Mouse (Mus musculus) stomach, adult 2 months (tissue): ENCODE results near the gene Ndufc2. TPM values are rescaled to one million over a fixed set of nuclear protein-coding genes. Genes with fewer than 3 reads are reported as not detected.

Source experiments
- polyA plus RNA-seq: library from polyadenylated mRNA; depleted of rRNA; stranded (reverse); fragments of >200 nt; gene quantifications from 2 replicates; pipeline ENCODE4 v1.2.3, GENCODE M21; 2012; rRNA removed

Gene Ndufc2
- polyA plus RNA-seq: 68.5 and 78.2 TPM in 2 replicates

DNA sequence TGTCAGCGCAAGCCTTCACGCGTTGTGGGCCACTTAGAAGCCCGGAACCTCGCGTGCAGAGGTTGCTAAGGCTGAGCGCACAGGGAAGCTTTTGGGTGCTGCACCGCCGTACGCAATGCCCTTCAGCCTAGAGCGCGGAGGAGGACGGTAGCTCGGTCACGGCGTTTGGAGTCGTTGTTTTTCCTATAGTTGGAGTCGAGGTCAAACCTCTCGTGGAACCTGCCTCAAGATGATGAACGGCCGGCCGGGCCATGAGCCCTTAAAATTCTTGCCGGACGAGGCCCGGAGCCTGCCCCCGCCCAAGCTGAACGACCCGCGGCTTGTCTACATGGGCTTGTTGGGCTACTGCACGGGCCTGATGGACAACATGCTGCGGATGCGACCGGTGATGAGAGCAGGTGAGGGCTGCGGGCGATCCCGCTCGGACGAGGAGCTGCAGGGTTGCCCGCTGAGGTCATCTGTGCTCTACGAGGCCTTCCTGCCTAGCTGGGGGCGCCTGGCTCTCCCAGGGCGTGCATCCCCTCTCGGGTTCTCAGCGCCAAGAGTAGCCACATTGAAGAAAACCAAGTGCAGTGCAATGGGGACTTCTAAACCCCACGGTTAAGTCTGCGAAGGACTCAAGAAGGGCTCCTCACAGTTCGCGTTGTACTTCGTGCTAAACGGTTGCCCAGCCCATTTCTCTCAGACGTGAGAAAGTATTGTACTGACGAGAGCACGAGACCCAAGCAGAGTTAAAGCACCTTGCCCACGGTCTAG, at the start of gene Ndufc2:
TSS of gene Ndufc2 (plus strand) at position 44 of the 756 bp plus-strand sequence.

GRCm38 (mm10) chr7:97416906-97417777, 17.3 kb downstream of the Ndufc2 start, which contains the start of gene Thrsp:
Gene Thrsp, minus strand, starts transcription at chr7:97417730.

GRCm38 (mm10) chr7:97451023-97451422, 51.2 kb downstream of the Ndufc2 start, which contains the start of gene Kctd14:
Gene Kctd14, plus strand, starts transcription at chr7:97451323.

Other genes starting within 250 kb of the Ndufc2 start
- 2.8 and 3.4 TPM in 2 replicates for gene Usp35, start 68.0 kb upstream of the Ndufc2 start, polyA plus RNA-seq
- gene Kctd21, start 67.7 kb upstream of the Ndufc2 start, polyA plus RNA-seq: 1.5 and 3.1 TPM in 2 replicates
- 2.7 and 4.0 TPM in 2 replicates for gene Alg8, start 28.4 kb upstream of the Ndufc2 start, polyA plus RNA-seq
- gene Thrsp, start 17.7 kb downstream of the Ndufc2 start, polyA plus RNA-seq: 4.2 and 8.2 TPM in 2 replicates
- 6.6 and 7.3 TPM in 2 replicates for gene Kctd14, start 51.3 kb downstream of the Ndufc2 start, polyA plus RNA-seq
- gene Ints4, start 81.0 kb downstream of the Ndufc2 start, polyA plus RNA-seq: 29.7 and 32.5 TPM in 2 replicates
- 3.5 TPM in 2 replicates for gene Aamdc, start 179.5 kb downstream of the Ndufc2 start, polyA plus RNA-seq
- gene Rsf1, start 179.9 kb downstream of the Ndufc2 start, polyA plus RNA-seq: 0.17 and 0.29 TPM in 2 replicates